Mouse (Mus musculus) 416B (cell line): Measurements from ENCODE around the gene Swi5.

Experiments
- DNase-seq: peaks from one replicate; pipeline ENCODE4 v3.0.0; 2011; ENCODE audit warnings: low read depth

The Swi5 gene

DNA sequence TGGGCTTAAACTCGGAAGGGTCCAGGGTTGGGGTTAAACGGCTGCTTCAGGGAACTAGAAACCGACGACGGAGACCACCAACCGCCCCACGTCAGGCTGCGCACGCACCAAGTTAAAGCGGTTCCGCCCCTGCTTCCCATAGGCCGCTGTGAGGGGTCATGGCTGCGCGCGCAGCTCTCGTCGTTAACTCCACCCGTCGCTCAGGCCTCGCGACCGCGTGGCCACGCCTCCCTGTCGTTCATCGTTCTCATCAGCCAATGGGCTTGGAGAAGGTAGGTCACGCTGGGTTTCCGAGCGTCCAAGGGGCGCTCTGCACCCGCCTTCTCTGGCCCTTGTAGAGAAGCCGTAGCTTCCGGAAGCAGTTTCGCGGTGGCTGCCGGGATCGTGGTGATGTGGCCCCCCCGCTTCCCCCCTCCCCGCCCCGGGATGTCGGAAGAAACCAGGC, at the start of gene Swi5:
TSS of gene Swi5 (minus strand) at position 153 of the 445 bp plus-strand sequence.
- peak; percentile 99 for DNase-seq

GRCm38 (mm10) chr2:32335888-32336287, 48.0 kb upstream of the Swi5 start:
- DNase-seq, result no peak

DNA sequence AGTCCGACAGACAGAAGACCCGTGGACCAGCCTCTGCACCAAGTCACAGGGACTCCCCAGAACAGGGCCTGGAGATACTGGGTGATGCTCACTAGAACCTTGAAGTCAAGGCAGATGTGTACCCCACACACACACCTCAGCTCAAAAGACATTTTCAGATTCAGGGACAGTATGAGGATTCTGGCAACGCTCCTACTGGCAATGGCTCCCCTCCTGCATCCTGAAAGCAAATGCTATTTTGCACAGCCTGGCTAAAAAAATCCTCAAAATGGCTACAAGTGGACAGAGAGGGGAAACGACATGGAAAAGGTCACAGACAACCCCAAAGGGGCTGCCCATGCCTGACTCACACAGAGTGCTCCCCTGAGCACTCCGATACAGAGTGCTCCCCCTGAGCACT, 44.3 kb upstream of the Swi5 start:
- no peak for DNase-seq

DNA sequence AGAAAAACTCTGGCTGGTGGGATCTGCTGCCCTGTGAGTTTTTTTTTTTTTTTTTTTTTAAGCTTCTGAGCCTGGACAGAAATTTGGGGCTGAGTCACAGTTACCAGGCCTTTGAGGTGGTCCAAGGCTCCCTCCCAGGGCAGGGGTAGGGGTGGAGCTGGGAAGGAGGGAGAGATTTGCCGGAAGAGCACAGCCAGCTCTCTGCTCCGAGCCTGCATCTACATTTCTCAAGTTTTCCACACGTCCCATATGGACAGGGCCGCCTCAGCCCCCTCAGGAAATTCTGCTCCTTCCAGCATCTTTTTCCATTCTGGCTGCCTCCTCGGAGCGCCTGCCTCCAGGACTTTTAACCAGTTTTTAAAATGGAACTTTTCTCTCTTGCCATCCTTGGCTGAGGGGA, 41.7 kb upstream of the Swi5 start:
- DNase-seq, result no peak

DNA sequence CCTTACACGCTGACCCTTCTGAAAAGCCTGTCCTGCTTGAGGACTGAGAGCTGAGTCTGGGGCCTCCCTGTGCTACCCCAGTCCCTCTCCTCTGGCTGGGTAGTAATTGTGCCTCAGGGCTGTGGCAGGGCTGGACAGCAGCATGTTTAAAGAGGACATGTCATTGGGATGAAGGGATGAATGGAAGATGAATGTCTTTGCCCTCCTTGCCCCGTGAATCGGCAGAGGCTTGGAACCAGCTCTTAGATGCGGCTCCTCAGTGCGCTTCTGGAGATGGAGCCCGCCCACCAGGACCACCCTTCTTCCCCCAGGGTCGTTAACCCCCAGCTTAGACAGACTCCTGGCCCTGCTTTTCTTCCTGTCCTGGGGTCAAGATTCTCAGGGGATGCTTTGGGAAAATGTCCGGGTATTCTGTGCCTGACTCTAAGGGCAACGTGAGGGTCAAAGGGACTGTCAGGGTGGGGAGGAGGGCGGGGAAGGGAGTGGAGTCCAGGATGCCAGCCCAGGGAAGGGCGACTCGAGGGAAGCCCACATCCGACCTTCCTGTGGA, 41.1 kb upstream of the Swi5 start:
- no peak for DNase-seq

DNA sequence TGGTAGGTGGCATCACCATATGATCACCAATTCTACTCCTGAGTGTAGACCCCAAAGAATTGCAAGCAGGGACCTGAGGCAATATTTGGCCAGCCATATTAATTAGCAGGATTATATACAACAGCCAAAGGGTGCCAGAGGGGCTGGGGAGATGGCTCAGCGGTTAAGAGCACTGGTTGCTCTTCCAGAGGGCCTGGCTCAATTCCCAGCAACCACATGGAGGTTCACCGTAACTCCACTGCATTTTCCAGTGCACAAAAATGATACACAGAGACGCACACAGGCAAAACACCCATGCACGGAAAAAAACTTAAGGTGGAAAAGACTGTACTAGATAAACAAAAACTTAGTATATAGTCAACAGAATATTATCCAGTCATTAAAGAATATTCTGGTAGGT, 39.3 kb upstream of the Swi5 start:
- no peak for DNase-seq

DNA sequence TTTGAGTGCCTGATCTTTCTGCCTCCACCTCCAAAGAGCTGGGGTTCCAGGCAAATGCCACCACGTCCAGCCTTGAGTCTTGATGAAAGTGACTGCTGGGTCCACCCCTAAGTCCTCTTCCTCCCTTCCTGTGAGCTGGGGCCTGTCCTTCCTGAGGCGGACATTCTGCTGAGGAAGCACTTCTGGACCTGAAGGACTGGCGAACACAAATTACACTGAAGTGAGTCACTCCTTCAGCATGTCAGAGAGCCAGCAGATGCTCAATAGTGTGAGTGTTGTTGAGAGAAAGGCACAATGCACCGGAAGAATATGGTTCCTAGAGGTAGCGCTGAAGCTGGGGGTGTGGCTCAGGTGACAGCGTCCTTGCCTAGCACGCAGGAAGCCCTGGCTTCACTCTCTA, 37.5 kb upstream of the Swi5 start:
- DNase-seq, result no peak

GRCm38 (mm10) chr2:32324322-32324721, 36.4 kb upstream of the Swi5 start:
- no peak for DNase-seq

GRCm38 (mm10) chr2:32322754-32323741, 35.2 kb upstream of the Swi5 start:
- DNase-seq, result no peak

DNA sequence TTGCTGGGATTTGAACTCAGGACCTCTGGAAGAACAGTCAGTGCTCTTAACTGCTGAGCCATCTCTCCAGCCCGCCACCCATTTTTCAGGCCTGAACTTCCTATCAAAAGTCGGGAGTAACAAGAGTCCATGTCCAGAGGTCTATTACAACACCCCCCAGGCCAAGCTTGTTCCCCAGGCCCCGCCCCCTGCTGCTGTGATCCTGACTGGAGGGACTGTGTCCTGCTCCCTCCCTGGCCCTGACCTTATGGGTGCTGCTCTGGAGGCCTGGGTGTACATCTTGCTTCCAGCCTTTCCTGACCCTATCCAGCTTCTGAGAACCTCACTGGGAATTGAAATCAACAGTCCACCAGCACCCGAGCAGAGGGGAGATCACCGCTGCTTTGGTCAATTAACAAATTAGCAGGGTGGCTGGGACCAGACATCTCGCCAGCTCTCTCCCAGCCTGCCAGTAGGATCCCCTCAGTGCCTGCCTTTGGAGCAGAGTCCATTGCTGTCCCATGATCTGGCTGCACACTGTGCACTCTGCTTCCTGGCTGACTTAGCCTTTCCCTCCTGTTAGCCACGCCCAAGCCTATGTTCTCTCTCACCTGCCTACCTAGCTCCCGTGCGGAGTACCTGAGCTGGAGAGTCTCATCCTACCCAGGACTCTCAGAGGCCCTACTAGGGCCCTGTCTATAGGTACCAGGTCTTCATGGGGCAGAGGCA, 33.9 kb upstream of the Swi5 start:
- DNase-seq, result no peak

- DNase-seq, result no peak
These were observed 32.8 kb upstream of the Swi5 start for GRCm38 (mm10) chr2:32320721-32321120.

GRCm38 (mm10) chr2:32319586-32320580, 32.0 kb upstream of the Swi5 start:
- DNase-seq, result no peak

DNA sequence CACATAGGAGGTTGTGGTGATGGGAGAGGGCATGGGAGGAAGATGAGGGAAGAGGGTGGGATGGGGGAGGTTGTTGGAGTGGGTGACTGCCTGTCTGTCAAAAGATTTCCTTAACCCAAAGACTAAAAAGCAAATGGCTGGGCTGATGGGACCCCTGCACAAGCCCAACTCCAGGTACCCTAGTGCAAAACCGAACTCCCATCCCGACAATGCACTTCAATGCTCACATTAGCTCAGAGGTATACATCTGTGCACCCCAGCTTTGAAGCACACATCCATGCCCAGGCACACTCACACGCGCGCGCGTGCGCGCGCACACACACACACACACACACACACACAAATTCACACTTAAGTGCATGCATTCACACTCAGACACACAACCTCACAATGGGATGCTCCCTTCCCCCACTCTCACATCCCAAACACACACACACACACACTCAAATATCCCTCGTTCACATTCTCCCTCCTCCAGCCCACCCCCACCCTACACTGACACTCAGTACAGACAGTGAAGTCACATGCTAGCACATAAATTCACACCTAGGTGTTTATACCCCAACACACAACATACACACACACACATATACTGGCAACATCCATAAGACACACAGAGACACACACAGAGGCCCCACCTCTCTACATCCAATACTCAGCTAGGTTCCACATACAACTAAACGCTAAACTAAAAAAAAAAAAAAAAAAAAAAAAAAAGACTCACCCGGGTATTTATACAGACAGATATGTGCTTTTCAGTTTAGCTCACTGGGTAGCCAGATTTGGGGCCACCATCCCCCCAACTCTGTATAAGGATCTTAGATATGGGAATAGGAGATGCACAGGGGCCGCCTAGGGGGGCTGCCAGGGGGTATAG, 31.1 kb upstream of the Swi5 start:
- DNase-seq, result no peak

- DNase-seq, result no peak
These were observed 30.0 kb upstream of the Swi5 start for GRCm38 (mm10) chr2:32317791-32318417.

GRCm38 (mm10) chr2:32316887-32317656, 29.2 kb upstream of the Swi5 start:
- no peak for DNase-seq

DNA sequence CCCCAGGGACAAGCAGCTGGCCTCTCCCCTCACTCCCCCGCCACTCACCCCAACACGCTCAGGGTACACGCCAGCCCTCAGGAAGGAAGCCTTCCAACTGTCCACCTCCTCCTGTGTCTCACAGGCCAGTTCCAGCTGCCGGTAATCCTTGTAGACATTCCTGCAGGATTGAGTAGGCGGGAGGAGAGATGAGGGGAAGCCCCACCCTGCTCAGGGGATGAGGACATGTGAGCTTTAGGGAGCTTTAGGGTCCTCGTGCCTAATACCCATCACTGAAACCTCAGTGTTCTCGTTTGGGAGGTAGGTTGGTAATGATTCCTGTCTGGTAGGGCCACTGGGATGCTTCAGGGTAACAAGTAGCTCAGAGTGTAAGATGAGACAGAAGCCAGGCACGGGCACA, 27.9 kb upstream of the Swi5 start:
- no peak for DNase-seq

GRCm38 (mm10) chr2:32314831-32315230, 27.0 kb upstream of the Swi5 start:
- DNase-seq, result no peak

DNA sequence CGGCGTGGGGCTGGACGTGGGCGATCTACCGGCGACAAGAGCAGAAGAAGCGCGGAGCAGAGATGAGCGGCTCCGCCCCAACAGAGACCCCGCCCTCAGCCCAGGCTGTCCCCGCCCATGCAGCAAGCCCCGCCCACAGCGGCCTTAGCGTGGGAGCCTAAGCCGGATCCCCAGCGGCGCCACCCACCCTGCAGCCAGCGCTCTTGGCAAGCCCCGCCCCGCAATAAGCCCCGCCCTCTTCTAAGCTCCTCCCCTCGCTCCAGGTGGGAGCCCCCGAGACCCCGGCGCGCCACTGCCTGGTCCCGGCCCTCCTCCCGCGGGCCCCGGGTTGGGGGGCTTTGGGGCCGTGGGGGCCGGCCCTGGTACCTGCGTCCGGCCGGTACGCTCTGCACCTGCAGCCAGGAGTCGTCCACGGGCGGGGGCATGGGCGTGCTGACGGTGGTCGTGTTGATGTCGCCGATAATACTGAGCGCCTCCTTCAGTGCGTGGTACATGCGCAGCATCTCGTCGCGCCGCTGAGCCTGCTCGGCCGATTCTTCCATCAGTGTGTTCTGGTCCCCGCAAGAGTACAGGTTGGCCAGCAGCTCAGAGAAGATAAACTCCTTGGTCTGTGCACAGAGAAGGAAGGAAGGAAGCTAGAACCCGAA, 24.6 kb upstream of the Swi5 start:
- no peak for DNase-seq
